18 mouse cellular contexts compared by ENCODE assay signal in the genomic region with DNA sequence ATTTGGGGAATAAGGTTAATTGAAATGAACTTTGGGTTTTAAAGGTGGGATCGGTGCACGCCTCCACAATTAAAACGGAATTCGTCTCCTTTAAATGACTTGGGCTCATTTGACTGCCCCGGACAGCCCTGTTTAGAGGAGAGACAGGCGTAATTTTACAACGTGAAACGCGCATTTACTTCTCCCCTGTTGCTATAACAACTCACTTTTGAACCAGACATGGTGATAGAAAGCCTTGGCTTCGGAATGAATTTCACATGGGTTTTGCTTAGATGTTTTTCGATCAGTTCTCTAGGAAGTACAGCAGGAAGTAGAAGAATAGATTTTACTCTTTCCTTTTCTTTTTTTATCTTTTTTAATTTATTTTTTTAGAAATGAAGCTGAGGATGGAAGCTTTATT.
"Had no signal": no experiment of that assay in that cellular context is flagged by ENCODE, and none has a peak within 500 bp of the region (broad histone marks: within the 10 kb centered on the region; RNA-seq: fewer than 3 reads in every experiment).

No protein-coding gene starts in this region.

- H3K36me3 ChIP-seq: midbrain, embryonic 10.5 days; midbrain, embryonic 12.5 days; neural tube, embryonic 13.5 days; neural tube, embryonic 15.5 days had no signal

- H3K4me1 ChIP-seq: neural tube, embryonic 13.5 days; neural tube, embryonic 15.5 days had no signal

- H3K27ac ChIP-seq: midbrain, embryonic 10.5 days; midbrain, embryonic 12.5 days; neural tube, embryonic 13.5 days; neural tube, embryonic 15.5 days had no signal

- H3K9me3 ChIP-seq: midbrain, embryonic 10.5 days; midbrain, embryonic 12.5 days; neural tube, embryonic 13.5 days; neural tube, embryonic 15.5 days had no signal

- H3K4me2 ChIP-seq: lung, embryonic 14.5 days; midbrain, embryonic 12.5 days; neural tube, embryonic 13.5 days; neural tube, embryonic 15.5 days had no signal

- DNase-seq: lung, embryonic 14.5 days; lung, postnatal 10 days; lung, postnatal 4 days; midbrain, embryonic 14.5 days; retina, postnatal 1 day; right cerebral cortex, adult 18-20 months; right cerebral cortex, postnatal 25 days; right cerebral cortex, postnatal 4 days; spleen, adult 18-20 months; thymus, adult 18-20 months; thymus, postnatal 14 days; thymus, postnatal 36 days had no signal

- H3K4me3 ChIP-seq: midbrain, embryonic 10.5 days; midbrain, embryonic 12.5 days; myocyte; neural tube, embryonic 13.5 days; neural tube, embryonic 15.5 days had no signal

- H3K27me3 ChIP-seq: midbrain, embryonic 12.5 days; neural tube, embryonic 13.5 days; neural tube, embryonic 15.5 days had no signal

- H3K9ac ChIP-seq: lung, embryonic 14.5 days; midbrain, embryonic 12.5 days; neural tube, embryonic 13.5 days; neural tube, embryonic 15.5 days had no signal

- ATAC-seq: midbrain, embryonic 16.5 days had no signal
